Mouse (Mus musculus): Measurements from ENCODE around the gene Myoc. TPM values are rescaled to one million over a fixed set of nuclear protein-coding genes. Genes with fewer than 3 reads are reported as not detected.
"Not testable (repeated sequence)": the region's sequence is repeated elsewhere in the genome, so short reads cannot be mapped to it uniquely, and the experiment has no call there.

Gene Myoc
- polyA plus RNA-seq, 1 experiment, result not detected

GRCm38 (mm10) chr1:162611191-162611590 is 27.8 kb upstream of the Myoc start:
- 45% methylated on average over 4 of the region's 4 CpGs for WGBS
- Histone ChIP-seq H3K4me1 (ENCODE audit: control insufficient read depth, insufficient read depth, low read length) (no peaks in the 10 kb centered on the region), H3K4me3 (ENCODE audit: insufficient read depth, low read depth, low read length) (no peak overlapping the region), H3K27ac (ENCODE audit: insufficient read depth, low read depth, low read length) (no peak overlapping the region)
- TF ChIP-seq CTCF (IDR thresholded peaks at IDR 0.05; ENCODE audit: insufficient read depth, low read depth, low read length), result no peak

- Histone ChIP-seq H3K4me1 (ENCODE audit: control insufficient read depth, insufficient read depth, low read length) (no peaks in the 10 kb centered on the region), H3K27ac (ENCODE audit: insufficient read depth, low read depth, low read length) (no peak overlapping the region), H3K4me3 (ENCODE audit: insufficient read depth, low read depth, low read length) (no peak overlapping the region)
- 75% methylated on average over 1 of the region's 1 CpGs for WGBS
- no peak for TF ChIP-seq CTCF (IDR thresholded peaks at IDR 0.05; ENCODE audit: insufficient read depth, low read depth, low read length)
- no peak for TF ChIP-seq POLR2A (IDR thresholded peaks at IDR 0.05; ENCODE audit: insufficient read depth, low read depth, low read length)
Observed at GRCm38 (mm10) chr1:162615511-162615910, 23.4 kb upstream of the Myoc start.

- WGBS, result 72% methylated on average over 4 of the region's 4 CpGs
- no peak overlapping the region for H3K4me3 ChIP-seq (ENCODE audit: insufficient read depth, low read depth, low read length)
Observed at GRCm38 (mm10) chr1:162620487-162620886, 18.5 kb upstream of the Myoc start.

GRCm38 (mm10) chr1:162623895-162624294 is 15.1 kb upstream of the Myoc start:
- H3K4me1 ChIP-seq (ENCODE audit: control insufficient read depth, insufficient read depth, low read length), result no peaks in the 10 kb centered on the region
- TF ChIP-seq CTCF (IDR thresholded peaks at IDR 0.05; ENCODE audit: insufficient read depth, low read depth, low read length) (no peak), POLR2A (IDR thresholded peaks at IDR 0.05; ENCODE audit: insufficient read depth, low read depth, low read length) (no peak)
- WGBS, result 53% methylated on average over 4 of the region's 4 CpGs

More at GRCm38 (mm10) chr1:162620487-162620886, 18.5 kb upstream of the Myoc start:
- TF ChIP-seq POLR2A (IDR thresholded peaks at IDR 0.05; ENCODE audit: insufficient read depth, low read depth, low read length), result no peak
- TF ChIP-seq CTCF (IDR thresholded peaks at IDR 0.05; ENCODE audit: insufficient read depth, low read depth, low read length), result no peak
- Histone ChIP-seq H3K4me1 (ENCODE audit: control insufficient read depth, insufficient read depth, low read length) (no peaks in the 10 kb centered on the region), H3K27ac (ENCODE audit: insufficient read depth, low read depth, low read length) (no peak overlapping the region)

GRCm38 (mm10) chr1:162625229-162625628 is 13.7 kb upstream of the Myoc start:
- 35% methylated on average over 7 of the region's 7 CpGs for WGBS
- H3K4me3 ChIP-seq (ENCODE audit: insufficient read depth, low read depth, low read length), result no peak overlapping the region
- H3K4me1 ChIP-seq (ENCODE audit: control insufficient read depth, insufficient read depth, low read length), result no peaks in the 10 kb centered on the region
- H3K27ac ChIP-seq (ENCODE audit: insufficient read depth, low read depth, low read length), result no peak overlapping the region
- TF ChIP-seq CTCF (IDR thresholded peaks at IDR 0.05; ENCODE audit: insufficient read depth, low read depth, low read length), result no peak
- TF ChIP-seq POLR2A (IDR thresholded peaks at IDR 0.05; ENCODE audit: insufficient read depth, low read depth, low read length), result no peak

More at GRCm38 (mm10) chr1:162623895-162624294, 15.1 kb upstream of the Myoc start:
- Histone ChIP-seq H3K27ac (ENCODE audit: insufficient read depth, low read depth, low read length) (no peak overlapping the region), H3K4me3 (ENCODE audit: insufficient read depth, low read depth, low read length) (no peak overlapping the region)

GRCm38 (mm10) chr1:162627821-162628220 is 11.1 kb upstream of the Myoc start:
- 58% methylated on average over 4 of the region's 4 CpGs for WGBS
- H3K4me3 ChIP-seq (ENCODE audit: insufficient read depth, low read depth, low read length); H3K27ac ChIP-seq (ENCODE audit: insufficient read depth, low read depth, low read length); H3K4me1 ChIP-seq (ENCODE audit: control insufficient read depth, insufficient read depth, low read length): not testable (repeated sequence)

GRCm38 (mm10) chr1:162628326-162628725 is 10.6 kb upstream of the Myoc start:
- H3K4me1 ChIP-seq (ENCODE audit: control insufficient read depth, insufficient read depth, low read length); H3K4me3 ChIP-seq (ENCODE audit: insufficient read depth, low read depth, low read length); H3K27ac ChIP-seq (ENCODE audit: insufficient read depth, low read depth, low read length): not testable (repeated sequence)
- WGBS, result 97% methylated on average over 15 of the region's 15 CpGs

GRCm38 (mm10) chr1:162635291-162635931 is 3.5 kb upstream of the Myoc start:
- 64% methylated on average over 1 of the region's 1 CpGs for WGBS
- H3K4me3 ChIP-seq (ENCODE audit: insufficient read depth, low read depth, low read length), result not testable (repeated sequence)

GRCm38 (mm10) chr1:162636516-162636915 is 2.4 kb upstream of the Myoc start:
- no peak for TF ChIP-seq POLR2A (IDR thresholded peaks at IDR 0.05; ENCODE audit: insufficient read depth, low read depth, low read length)
- no peak for TF ChIP-seq CTCF (IDR thresholded peaks at IDR 0.05; ENCODE audit: insufficient read depth, low read depth, low read length)
- WGBS, result 82% methylated on average over 3 of the region's 3 CpGs
- no peak overlapping the region for H3K27ac ChIP-seq (ENCODE audit: insufficient read depth, low read depth, low read length)
- no peak overlapping the region for H3K4me3 ChIP-seq (ENCODE audit: insufficient read depth, low read depth, low read length)
- H3K4me1 ChIP-seq (ENCODE audit: control insufficient read depth, insufficient read depth, low read length), result no peaks in the 10 kb centered on the region

More at GRCm38 (mm10) chr1:162635291-162635931, 3.5 kb upstream of the Myoc start:
- H3K4me1 ChIP-seq (ENCODE audit: control insufficient read depth, insufficient read depth, low read length); H3K27ac ChIP-seq (ENCODE audit: insufficient read depth, low read depth, low read length): not testable (repeated sequence)

GRCm38 (mm10) chr1:162638535-162638934 is 420 bp upstream of the Myoc start:
- no peak for TF ChIP-seq CTCF (IDR thresholded peaks at IDR 0.05; ENCODE audit: insufficient read depth, low read depth, low read length)
- no peak for TF ChIP-seq POLR2A (IDR thresholded peaks at IDR 0.05; ENCODE audit: insufficient read depth, low read depth, low read length)
- H3K27ac ChIP-seq (ENCODE audit: insufficient read depth, low read depth, low read length), result no peak overlapping the region
- no peak overlapping the region for H3K4me3 ChIP-seq (ENCODE audit: insufficient read depth, low read depth, low read length)
- WGBS, result 96% methylated on average over 4 of the region's 4 CpGs
- H3K4me1 ChIP-seq (ENCODE audit: control insufficient read depth, insufficient read depth, low read length), result no peaks in the 10 kb centered on the region

All from olfactory bulb, adult 2 months (tissue).